Mouse (Mus musculus): ENCODE data around the gene Ints7. TPM values are rescaled to one million over a fixed set of nuclear protein-coding genes. Genes with fewer than 3 reads are reported as not detected.

Ints7 gene
- polyA plus RNA-seq, 1 experiment from 2014 or later = 50.2 TPM

GRCm38 (mm10) chr1:191616245-191616644 lies 40.8 kb downstream of the Ints7 start:
- no peak overlapping the region for H3K27ac ChIP-seq (ENCODE audit: low read depth, low read length)
- no peak for DNase-seq (ENCODE audit: low spot score)
- H3K9me3 ChIP-seq (ENCODE audit: control insufficient read depth, low read length) = no peaks in the 10 kb centered on the region
- no peaks in the 10 kb centered on the region for H3K27me3 ChIP-seq (ENCODE audit: control insufficient read depth, insufficient read depth, low read length)
- no peak for ATAC-seq (ENCODE audit: low FRiP score)
- H3K36me3 ChIP-seq (ENCODE audit: control insufficient read depth, insufficient read depth, low read length) = peaks cover 14% of the 10 kb centered on the region
- no peak overlapping the region for H3K4me3 ChIP-seq (ENCODE audit: low read depth, low read length)
- WGBS = 74% methylated on average over 8 of the region's 8 CpGs
- H3K4me2 ChIP-seq (replicated peaks; ENCODE audit: low read depth, low read length) = no peak overlapping the region
- H3K9ac ChIP-seq (ENCODE audit: low read depth, low read length) = no peak overlapping the region
- H3K4me1 ChIP-seq (replicated peaks; ENCODE audit: control insufficient read depth, insufficient read depth, low read length) = no peaks in the 10 kb centered on the region

DNA sequence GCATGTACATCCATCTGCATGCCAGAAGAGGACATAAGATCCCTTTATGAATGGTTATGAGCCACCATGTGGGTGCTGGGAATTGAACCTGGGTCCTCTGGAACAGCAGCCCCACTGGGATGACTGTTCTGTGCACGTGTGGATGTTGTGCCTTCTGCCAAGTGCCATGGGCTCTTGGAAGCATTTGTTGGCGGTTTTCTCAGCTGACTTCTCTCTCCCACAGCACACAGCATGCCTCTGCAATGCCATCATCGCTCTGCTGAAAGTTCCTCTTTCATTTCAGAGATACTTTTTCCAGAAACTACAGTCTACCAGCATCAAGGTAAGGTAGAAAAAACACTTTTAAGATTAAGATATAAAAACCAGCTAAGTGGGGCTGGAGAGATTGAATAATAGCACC lies 42.2 kb downstream of the Ints7 start:
- Histone ChIP-seq H3K9ac (ENCODE audit: low read depth, low read length) (no peak overlapping the region), H3K9me3 (ENCODE audit: control insufficient read depth, low read length) (no peaks in the 10 kb centered on the region), H3K4me3 (ENCODE audit: low read depth, low read length) (no peak overlapping the region), H3K36me3 (ENCODE audit: control insufficient read depth, insufficient read depth, low read length) (peaks cover 14% of the 10 kb centered on the region), H3K27ac (ENCODE audit: low read depth, low read length) (no peak overlapping the region), H3K4me2 (replicated peaks; ENCODE audit: low read depth, low read length) (no peak overlapping the region), H3K4me1 (replicated peaks; ENCODE audit: control insufficient read depth, insufficient read depth, low read length) (no peaks in the 10 kb centered on the region), H3K27me3 (ENCODE audit: control insufficient read depth, insufficient read depth, low read length) (no peaks in the 10 kb centered on the region)
- 89% methylated on average over 3 of the region's 3 CpGs for WGBS
- ATAC-seq (ENCODE audit: low FRiP score) = no peak
- no peak for DNase-seq (ENCODE audit: low spot score)

DNA sequence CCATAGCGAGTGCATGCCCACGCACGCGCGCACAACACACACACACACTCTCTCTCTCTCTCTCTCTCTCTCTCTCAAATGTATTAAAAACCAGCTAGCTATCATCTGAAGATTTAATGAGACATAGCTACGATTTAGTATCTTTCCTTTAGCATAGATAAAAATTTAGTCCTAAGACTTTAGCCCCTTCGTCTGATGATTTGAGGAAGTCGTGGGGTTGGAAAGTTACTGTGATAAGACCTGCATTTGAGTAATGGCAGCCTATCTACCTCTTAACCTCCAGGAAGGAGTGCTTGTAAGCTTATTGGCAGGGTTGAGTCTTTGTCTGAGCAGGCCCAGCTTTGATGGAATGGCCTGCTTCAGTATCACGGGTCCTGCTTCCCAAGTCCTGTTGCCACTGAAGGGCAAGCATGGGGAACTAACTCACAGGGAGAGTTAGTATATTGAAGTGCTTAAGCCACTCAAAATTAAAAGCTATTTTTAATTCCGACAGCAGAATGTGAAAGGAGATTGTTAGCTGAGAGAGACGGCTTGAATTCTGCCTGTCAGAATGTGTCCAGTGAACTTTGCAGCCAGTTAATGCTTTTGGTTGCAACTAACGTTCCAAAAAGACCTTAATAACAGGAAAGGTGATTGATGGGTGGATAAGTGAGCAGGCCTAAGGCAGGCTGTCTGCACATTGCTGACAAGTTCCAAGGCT lies 42.8 kb downstream of the Ints7 start:
- no peak overlapping the region for H3K27ac ChIP-seq (ENCODE audit: low read depth, low read length)
- no peaks in the 10 kb centered on the region for H3K27me3 ChIP-seq (ENCODE audit: control insufficient read depth, insufficient read depth, low read length)
- DNase-seq (ENCODE audit: low spot score) = no peak
- H3K4me2 ChIP-seq (replicated peaks; ENCODE audit: low read depth, low read length) = no peak overlapping the region
- H3K9ac ChIP-seq (ENCODE audit: low read depth, low read length) = no peak overlapping the region
- no peak overlapping the region for H3K4me3 ChIP-seq (ENCODE audit: low read depth, low read length)
- peaks cover 14% of the 10 kb centered on the region for H3K36me3 ChIP-seq (ENCODE audit: control insufficient read depth, insufficient read depth, low read length)
- no peaks in the 10 kb centered on the region for H3K4me1 ChIP-seq (replicated peaks; ENCODE audit: control insufficient read depth, insufficient read depth, low read length)
- ATAC-seq (ENCODE audit: low FRiP score) = no peak
- 94% methylated on average over 12 of the region's 12 CpGs for WGBS
- H3K9me3 ChIP-seq (ENCODE audit: control insufficient read depth, low read length) = no peaks in the 10 kb centered on the region

DNA sequence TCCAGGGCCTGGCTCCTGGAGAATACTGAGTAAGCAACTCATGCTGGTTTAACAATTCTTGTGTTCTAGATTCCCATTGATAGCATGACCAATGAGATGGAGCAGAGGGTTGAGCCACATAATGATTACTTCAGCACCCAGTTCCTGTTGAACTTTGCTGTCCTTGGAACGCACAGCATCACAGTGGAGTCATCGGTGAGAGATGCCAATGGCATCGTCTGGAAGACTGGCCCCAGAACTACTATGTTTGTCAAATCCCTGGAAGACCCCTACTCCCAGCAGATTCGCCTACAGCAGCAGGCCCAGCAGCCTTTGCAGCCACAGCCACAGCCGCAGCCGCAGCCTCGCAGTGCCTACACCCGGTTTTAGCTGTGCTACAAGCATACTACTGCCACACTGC lies 45.7 kb downstream of the Ints7 start:
- no peak overlapping the region for H3K4me3 ChIP-seq (ENCODE audit: low read depth, low read length)
- no peak for DNase-seq (ENCODE audit: low spot score)
- WGBS = 94% methylated on average over 8 of the region's 8 CpGs

GRCm38 (mm10) chr1:191622801-191623200 lies 47.4 kb downstream of the Ints7 start:
- Histone ChIP-seq H3K27me3 (ENCODE audit: control insufficient read depth, insufficient read depth, low read length) (no peaks in the 10 kb centered on the region), H3K27ac (ENCODE audit: low read depth, low read length) (no peak overlapping the region), H3K4me3 (ENCODE audit: low read depth, low read length) (no peak overlapping the region), H3K9me3 (ENCODE audit: control insufficient read depth, low read length) (no peaks in the 10 kb centered on the region), H3K4me1 (replicated peaks; ENCODE audit: control insufficient read depth, insufficient read depth, low read length) (no peaks in the 10 kb centered on the region), H3K4me2 (replicated peaks; ENCODE audit: low read depth, low read length) (no peak overlapping the region), H3K36me3 (ENCODE audit: control insufficient read depth, insufficient read depth, low read length) (peaks cover 14% of the 10 kb centered on the region), H3K9ac (ENCODE audit: low read depth, low read length) (no peak overlapping the region)
- no peak for ATAC-seq (ENCODE audit: low FRiP score)
- WGBS = 95% methylated on average over 8 of the region's 8 CpGs
- no peak for DNase-seq (ENCODE audit: low spot score)

More for the DNA sequence above, 45.7 kb downstream of the Ints7 start:
- no peak for ATAC-seq (ENCODE audit: low FRiP score)
- Histone ChIP-seq H3K9ac (ENCODE audit: low read depth, low read length) (no peak overlapping the region), H3K27ac (ENCODE audit: low read depth, low read length) (no peak overlapping the region), H3K4me2 (replicated peaks; ENCODE audit: low read depth, low read length) (no peak overlapping the region), H3K36me3 (ENCODE audit: control insufficient read depth, insufficient read depth, low read length) (peaks cover 14% of the 10 kb centered on the region), H3K27me3 (ENCODE audit: control insufficient read depth, insufficient read depth, low read length) (no peaks in the 10 kb centered on the region), H3K9me3 (ENCODE audit: control insufficient read depth, low read length) (no peaks in the 10 kb centered on the region), H3K4me1 (replicated peaks; ENCODE audit: control insufficient read depth, insufficient read depth, low read length) (no peaks in the 10 kb centered on the region)

- H3K9me3 ChIP-seq (ENCODE audit: control insufficient read depth, low read length) = no peaks in the 10 kb centered on the region
- WGBS = 77% methylated on average over 6 of the region's 6 CpGs
- H3K27ac ChIP-seq (ENCODE audit: low read depth, low read length) = no peak overlapping the region
- H3K4me2 ChIP-seq (replicated peaks; ENCODE audit: low read depth, low read length) = no peak overlapping the region
- H3K36me3 ChIP-seq (ENCODE audit: control insufficient read depth, insufficient read depth, low read length) = peaks cover 8% of the 10 kb centered on the region
- H3K4me1 ChIP-seq (replicated peaks; ENCODE audit: control insufficient read depth, insufficient read depth, low read length) = no peaks in the 10 kb centered on the region
- no peak for DNase-seq (ENCODE audit: low spot score)
- no peaks in the 10 kb centered on the region for H3K27me3 ChIP-seq (ENCODE audit: control insufficient read depth, insufficient read depth, low read length)
- H3K9ac ChIP-seq (ENCODE audit: low read depth, low read length) = no peak overlapping the region
- H3K4me3 ChIP-seq (ENCODE audit: low read depth, low read length) = no peak overlapping the region
- ATAC-seq (ENCODE audit: low FRiP score) = no peak
Measured at GRCm38 (mm10) chr1:191624492-191624891, 49.1 kb downstream of the Ints7 start.

DNA sequence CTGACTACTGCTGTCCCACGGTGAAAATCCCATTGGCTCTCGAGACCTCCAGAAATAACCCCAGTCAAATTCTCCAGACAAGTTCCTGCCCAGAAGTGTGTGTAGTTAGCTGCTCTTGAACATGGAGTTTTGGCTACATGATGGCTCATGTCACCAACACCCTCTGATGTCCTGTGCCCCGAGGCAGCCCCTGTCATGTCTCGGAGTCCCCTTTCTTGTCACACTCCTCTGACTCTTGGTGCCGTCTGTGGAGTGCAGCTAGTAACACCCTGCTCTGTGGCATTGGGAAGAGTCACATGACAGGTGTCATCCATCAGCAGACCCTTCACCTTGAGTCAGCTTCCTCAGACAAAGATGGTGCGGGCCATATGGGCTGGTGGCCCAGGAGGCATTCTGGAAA lies 49.6 kb downstream of the Ints7 start:
- Histone ChIP-seq H3K27ac (ENCODE audit: low read depth, low read length) (no peak overlapping the region), H3K9me3 (ENCODE audit: control insufficient read depth, low read length) (no peaks in the 10 kb centered on the region), H3K27me3 (ENCODE audit: control insufficient read depth, insufficient read depth, low read length) (no peaks in the 10 kb centered on the region), H3K36me3 (ENCODE audit: control insufficient read depth, insufficient read depth, low read length) (peaks cover 4% of the 10 kb centered on the region; the same call in 1 of the 2 replicates), H3K4me2 (replicated peaks; ENCODE audit: low read depth, low read length) (no peak overlapping the region), H3K4me1 (replicated peaks; ENCODE audit: control insufficient read depth, insufficient read depth, low read length) (no peaks in the 10 kb centered on the region), H3K4me3 (ENCODE audit: low read depth, low read length) (no peak overlapping the region), H3K9ac (ENCODE audit: low read depth, low read length) (no peak overlapping the region)
- WGBS = 60% methylated on average over 6 of the region's 6 CpGs
- DNase-seq (ENCODE audit: low spot score) = no peak
- peak; percentile 43 for ATAC-seq (ENCODE audit: low FRiP score)

GRCm38 (mm10) chr1:191625620-191626019 lies 50.2 kb downstream of the Ints7 start:
- Histone ChIP-seq H3K9me3 (ENCODE audit: control insufficient read depth, low read length) (no peaks in the 10 kb centered on the region), H3K27ac (ENCODE audit: low read depth, low read length) (no peak overlapping the region), H3K27me3 (ENCODE audit: control insufficient read depth, insufficient read depth, low read length) (no peaks in the 10 kb centered on the region), H3K9ac (ENCODE audit: low read depth, low read length) (no peak overlapping the region), H3K4me3 (ENCODE audit: low read depth, low read length) (no peak overlapping the region), H3K4me1 (replicated peaks; ENCODE audit: control insufficient read depth, insufficient read depth, low read length) (no peaks in the 10 kb centered on the region), H3K4me2 (replicated peaks; ENCODE audit: low read depth, low read length) (no peak overlapping the region), H3K36me3 (ENCODE audit: control insufficient read depth, insufficient read depth, low read length) (no peaks in the 10 kb centered on the region)
- no peak for ATAC-seq (ENCODE audit: low FRiP score)
- DNase-seq (ENCODE audit: low spot score) = no peak
- WGBS = 61% methylated on average over 4 of the region's 4 CpGs

DNA sequence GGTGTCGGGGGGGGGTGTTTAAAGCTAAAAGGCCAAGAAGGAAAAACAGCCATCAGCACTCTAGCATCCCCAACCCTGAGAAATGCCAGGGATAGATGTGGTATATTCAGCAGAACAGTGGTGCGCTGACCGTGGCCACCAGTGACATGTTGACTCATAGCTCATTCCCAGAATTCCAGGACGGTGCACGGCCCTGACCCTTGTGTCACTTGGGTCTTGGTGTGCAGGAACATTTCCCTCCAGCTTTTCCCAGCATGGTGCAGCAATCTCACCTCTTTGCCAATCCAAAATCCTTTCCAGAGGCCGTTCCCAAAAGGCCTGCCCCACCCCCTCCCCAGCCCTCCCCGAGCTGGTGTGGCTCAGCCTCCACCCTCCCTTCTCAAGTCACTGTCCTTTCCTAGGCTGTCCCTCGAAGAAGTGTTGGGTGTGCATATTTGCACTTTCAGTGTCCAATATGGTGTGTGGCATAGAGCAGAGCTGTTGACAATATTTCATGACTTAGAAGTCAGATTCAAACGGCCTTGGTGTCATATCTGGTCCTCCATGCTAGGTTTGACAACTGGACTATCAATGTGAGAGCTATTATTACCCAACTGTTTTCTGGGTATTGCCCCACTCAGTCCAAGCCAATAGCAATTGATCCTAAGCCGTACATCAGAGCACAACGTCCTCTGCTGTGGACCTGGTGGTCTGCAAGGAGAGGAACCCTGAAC lies 53.2 kb downstream of the Ints7 start:
- H3K4me2 ChIP-seq (replicated peaks; ENCODE audit: low read depth, low read length) = no peak overlapping the region
- DNase-seq (ENCODE audit: low spot score) = no peak
- H3K27ac ChIP-seq (ENCODE audit: low read depth, low read length) = no peak overlapping the region
- no peaks in the 10 kb centered on the region for H3K27me3 ChIP-seq (ENCODE audit: control insufficient read depth, insufficient read depth, low read length)
- no peak overlapping the region for H3K9ac ChIP-seq (ENCODE audit: low read depth, low read length)
- no peak for ATAC-seq (ENCODE audit: low FRiP score)
- H3K9me3 ChIP-seq (ENCODE audit: control insufficient read depth, low read length) = no peaks in the 10 kb centered on the region
- no peaks in the 10 kb centered on the region for H3K36me3 ChIP-seq (ENCODE audit: control insufficient read depth, insufficient read depth, low read length)
- H3K4me1 ChIP-seq (replicated peaks; ENCODE audit: control insufficient read depth, insufficient read depth, low read length) = no peaks in the 10 kb centered on the region
- 66% methylated on average over 11 of the region's 11 CpGs for WGBS
- no peak overlapping the region for H3K4me3 ChIP-seq (ENCODE audit: low read depth, low read length)
